Mouse (Mus musculus) frontal cortex, postnatal 10 days (tissue): ENCODE results near the gene Pik3ap1.

Experiments used
- DNase-seq, 2 experiments: peaks; one replicate each; pipeline ENCODE4 v3.0.0; 2022; ENCODE audit warnings: low spot score in 2 of 2, mixed read lengths in 1 of 2

Gene Pik3ap1

GRCm38 (mm10) chr19:41369557-41370460 is 15.1 kb downstream of the Pik3ap1 start:
- no peak for DNase-seq

- DNase-seq, result no peak
These were observed 17.9 kb downstream of the Pik3ap1 start for GRCm38 (mm10) chr19:41366854-41367517.

GRCm38 (mm10) chr19:41366192-41366853 is 18.6 kb downstream of the Pik3ap1 start:
- no peak for DNase-seq

GRCm38 (mm10) chr19:41365570-41365969 is 19.3 kb downstream of the Pik3ap1 start:
- no peak for DNase-seq

GRCm38 (mm10) chr19:41364509-41364908 is 20.4 kb downstream of the Pik3ap1 start:
- no peak for DNase-seq

GRCm38 (mm10) chr19:41362963-41363362 is 21.9 kb downstream of the Pik3ap1 start:
- DNase-seq, result no peak

GRCm38 (mm10) chr19:41360459-41360858 is 24.4 kb downstream of the Pik3ap1 start:
- no peak for DNase-seq

- no peak for DNase-seq
These were observed 30.5 kb downstream of the Pik3ap1 start for GRCm38 (mm10) chr19:41354287-41354951.

GRCm38 (mm10) chr19:41349624-41350023 is 35.3 kb downstream of the Pik3ap1 start:
- DNase-seq, result no peak

- no peak for DNase-seq
These were observed 36.7 kb downstream of the Pik3ap1 start for GRCm38 (mm10) chr19:41348161-41348560.

GRCm38 (mm10) chr19:41347326-41347725 is 37.6 kb downstream of the Pik3ap1 start:
- no peak for DNase-seq

GRCm38 (mm10) chr19:41346099-41346850 is 38.6 kb downstream of the Pik3ap1 start:
- DNase-seq, result no peak

GRCm38 (mm10) chr19:41345028-41345741 is 39.7 kb downstream of the Pik3ap1 start:
- DNase-seq, result peak in 1 of 2 experiments; percentile 18

GRCm38 (mm10) chr19:41344666-41345027 is 40.3 kb downstream of the Pik3ap1 start:
- no peak for DNase-seq

GRCm38 (mm10) chr19:41342592-41343090 is 42.3 kb downstream of the Pik3ap1 start:
- no peak for DNase-seq

GRCm38 (mm10) chr19:41341677-41342076 is 43.2 kb downstream of the Pik3ap1 start:
- no peak for DNase-seq

- DNase-seq, result peak; percentile 14 to 25
These were observed 45.7 kb downstream of the Pik3ap1 start for GRCm38 (mm10) chr19:41339020-41339836.

- no peak for DNase-seq
These were observed 46.5 kb downstream of the Pik3ap1 start for GRCm38 (mm10) chr19:41338379-41338778.

- no peak for DNase-seq
These were observed 49.2 kb downstream of the Pik3ap1 start for GRCm38 (mm10) chr19:41335721-41336120.
